Mouse (Mus musculus) neutrophil, adult 5-6 weeks (primary cell): ENCODE data around the gene Rab33b. TPM values are rescaled to one million over a fixed set of nuclear protein-coding genes. Genes with fewer than 3 reads are reported as not detected.

Experiments used
- ATAC-seq: fragments of 151-379, 151-347 bp; 2 replicates; pipeline ENCODE4 v1.8.0; 2017; ENCODE audit warnings: mild to moderate bottlenecking, moderate TSS enrichment; ENCODE audit not compliant: insufficient number of reproducible peaks, poor library complexity, low FRiP score, severe bottlenecking; ENCODE audit errors: extremely low read depth
- total RNA-seq: library from RNA; stranded (forward); fragments of 200-1000 nt; gene quantifications from 2 replicates; pipeline ENCODE4 v1.2.3, GENCODE M21; 2017

Rab33b gene
- total RNA-seq, 1 experiment from 2014 or later: 30.6 TPM

DNA sequence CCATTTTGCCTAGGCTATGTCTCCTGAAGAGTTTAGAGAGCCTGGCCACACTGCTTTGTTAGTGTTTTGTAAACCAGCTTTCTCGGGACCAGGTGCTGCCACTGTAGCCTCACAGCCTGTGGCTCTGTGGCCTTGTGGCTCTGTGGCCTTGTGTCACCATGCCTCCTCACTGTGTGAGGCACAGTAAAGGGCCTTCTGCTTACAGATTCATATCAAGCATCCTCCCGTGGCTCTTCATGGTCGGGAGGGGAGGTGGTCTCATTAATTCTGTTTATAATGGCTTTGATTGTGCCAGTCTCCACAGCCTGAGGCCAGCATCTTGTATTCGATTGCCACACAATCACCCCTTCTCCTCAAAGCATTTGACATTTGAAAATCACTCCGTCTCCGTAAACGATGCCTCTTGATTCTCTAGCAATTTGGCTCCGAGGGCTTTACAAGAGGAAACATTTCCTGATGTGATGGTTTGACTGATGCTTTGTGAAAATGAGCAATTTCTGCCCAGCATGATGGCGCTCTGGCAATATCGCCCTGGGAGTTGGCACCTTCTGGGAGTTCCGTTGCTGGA, 20.7 kb downstream of the Rab33b start:
- ATAC-seq: no peak

DNA sequence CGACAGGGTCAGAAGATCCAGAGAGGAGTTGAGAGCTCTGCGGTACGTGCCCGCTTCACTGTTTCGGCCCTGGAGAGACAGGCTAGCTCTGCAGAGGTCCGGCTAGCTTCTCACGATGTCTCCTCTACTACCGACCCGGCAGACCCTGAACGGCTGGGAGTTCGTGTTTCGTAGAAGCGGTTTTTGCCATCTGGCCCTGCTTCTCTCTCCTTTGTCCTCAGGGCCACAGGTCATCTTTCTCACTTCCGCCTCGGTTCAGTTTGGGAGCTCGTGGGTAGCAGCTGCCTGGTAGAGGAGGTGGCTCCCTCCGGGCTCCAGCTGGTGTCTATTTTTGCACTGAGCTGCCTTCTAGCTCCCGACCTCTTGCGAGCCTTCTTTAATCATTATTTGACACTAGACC, 21.7 kb downstream of the Rab33b start:
- no peak for ATAC-seq

- peak; percentile 69; the same call in 1 of the 2 replicates for ATAC-seq
Observed at GRCm38 (mm10) chr3:51510903-51511302, 27.2 kb downstream of the Rab33b start.

- no peak for ATAC-seq
Observed at GRCm38 (mm10) chr3:51511983-51512382, 28.3 kb downstream of the Rab33b start.

DNA sequence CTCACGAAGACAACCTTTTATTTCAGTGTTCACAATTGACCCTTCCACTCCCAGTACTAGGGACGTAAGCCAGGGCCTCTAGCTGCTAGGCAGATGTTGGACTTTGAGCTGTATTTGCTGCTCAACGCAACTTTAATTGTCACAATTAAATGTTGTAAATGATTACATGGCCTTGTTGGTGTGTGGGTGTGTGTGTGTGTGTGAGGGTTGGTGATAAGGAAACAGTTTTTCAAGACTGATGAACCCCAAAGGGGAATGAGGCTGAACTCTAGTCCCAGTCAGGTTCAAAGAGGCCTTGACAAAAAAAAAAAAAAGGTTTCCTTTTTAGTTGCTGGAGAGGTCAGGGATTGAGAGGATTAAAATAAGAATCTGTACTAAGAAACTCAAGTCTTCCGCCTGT, 33.7 kb downstream of the Rab33b start:
- no peak for ATAC-seq

DNA sequence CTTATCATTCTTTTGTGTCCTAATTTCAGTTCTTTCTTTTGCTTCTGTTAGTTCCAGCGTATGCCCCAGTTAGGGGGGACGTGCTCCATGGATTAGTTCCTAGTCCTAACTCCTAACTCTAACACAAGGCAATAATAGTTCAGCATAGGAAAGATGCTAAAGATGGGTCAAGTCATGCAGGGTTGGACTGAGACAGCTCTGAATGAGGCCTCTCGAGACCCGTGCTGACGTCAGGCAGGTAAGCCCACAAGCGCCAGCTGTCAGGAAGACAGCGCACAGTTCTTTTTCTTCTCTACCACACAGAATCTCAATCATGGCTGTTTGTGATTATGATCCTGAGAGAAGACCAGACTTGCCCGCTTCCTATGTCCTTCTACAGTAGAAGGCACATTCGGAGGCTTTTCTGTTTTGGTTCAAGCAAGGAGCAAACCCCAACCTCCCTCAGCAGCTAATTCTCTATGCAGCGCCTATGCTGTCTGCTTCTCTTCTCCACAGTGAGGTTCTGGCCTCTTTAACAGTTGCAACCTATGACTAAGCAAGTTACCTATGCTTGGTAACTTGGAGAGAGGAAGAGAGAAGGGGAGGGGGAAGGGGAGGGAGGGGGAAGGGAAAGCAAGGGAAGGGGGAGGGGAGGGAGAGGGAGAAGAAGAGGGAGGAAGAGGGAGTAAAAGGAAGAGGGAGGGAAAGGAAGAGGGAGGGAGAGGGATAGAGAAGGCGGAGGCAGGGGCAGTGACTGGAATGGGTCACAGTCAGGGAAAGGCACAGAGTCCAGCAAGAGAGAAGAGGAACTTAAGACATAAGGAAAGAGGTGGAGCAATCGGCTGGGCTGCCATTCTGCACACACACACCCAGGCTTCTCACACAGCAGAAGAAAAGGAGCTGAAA, 34.4 kb downstream of the Rab33b start:
- ATAC-seq: peak; percentile 83

DNA sequence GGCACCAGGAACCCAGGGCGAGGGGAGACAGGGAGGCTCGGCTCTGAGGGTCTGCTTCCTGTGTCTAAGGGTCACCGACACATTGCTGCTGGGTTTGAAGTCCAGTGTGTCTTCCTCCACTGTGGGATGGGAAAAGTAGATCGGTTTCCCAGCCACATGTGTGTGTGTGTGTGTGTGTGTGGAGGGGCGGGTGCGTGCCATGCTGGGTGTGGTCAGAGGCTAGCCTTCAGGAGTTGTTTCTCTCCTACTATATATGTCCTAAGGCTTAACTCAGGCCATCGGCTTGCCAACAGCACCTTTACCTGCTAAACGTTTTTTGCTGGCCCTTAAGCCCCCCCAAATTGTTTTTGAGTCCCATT, 35.0 kb downstream of the Rab33b start:
- no peak for ATAC-seq

DNA sequence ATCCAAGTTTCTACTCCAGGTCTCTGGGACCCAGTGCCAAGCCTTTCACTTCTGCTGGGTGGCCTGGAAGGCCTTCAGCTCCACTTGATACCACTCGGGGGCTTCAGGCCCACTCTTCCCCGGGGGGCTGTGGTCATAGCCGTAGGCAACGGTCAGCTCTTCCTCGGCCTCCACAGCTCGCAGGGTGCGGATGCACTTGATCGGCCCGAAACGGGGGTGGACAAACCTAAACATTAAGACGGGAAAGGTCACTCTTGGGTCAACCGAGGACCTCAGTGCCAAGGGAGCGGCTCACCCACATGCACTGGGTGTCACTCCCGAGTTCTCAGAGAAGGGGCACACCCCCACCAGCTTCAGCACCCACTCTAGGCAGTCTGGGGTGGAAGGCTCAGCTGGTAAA, 37.5 kb downstream of the Rab33b start:
- no peak for ATAC-seq

- ATAC-seq: no peak
Observed at GRCm38 (mm10) chr3:51525186-51525785, 41.6 kb downstream of the Rab33b start.

DNA sequence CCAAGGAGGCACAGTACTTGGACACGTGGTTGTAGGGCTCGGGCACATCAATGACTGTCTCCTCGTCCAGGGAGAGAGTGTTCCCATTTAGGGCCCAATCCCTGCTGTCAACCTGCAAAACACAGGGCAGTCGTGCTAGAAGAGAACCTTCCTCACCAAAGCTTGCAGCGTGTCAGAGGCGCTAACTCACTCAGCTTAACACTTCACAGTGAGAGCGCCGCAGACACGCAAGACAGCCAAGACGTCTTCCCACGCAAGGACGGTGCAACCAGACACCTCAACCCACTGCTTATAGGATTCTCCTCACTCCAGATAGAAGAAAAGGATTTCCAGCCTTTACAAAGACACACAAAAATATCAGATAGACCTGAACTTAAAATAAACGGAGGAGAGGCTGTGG, 43.2 kb downstream of the Rab33b start:
- no peak for ATAC-seq

- ATAC-seq: no peak
Observed at GRCm38 (mm10) chr3:51531473-51532281, 48.0 kb downstream of the Rab33b start.

GRCm38 (mm10) chr3:51532282-51532620, 48.5 kb downstream of the Rab33b start:
- no peak for ATAC-seq

- no peak for ATAC-seq
Observed at GRCm38 (mm10) chr3:51533573-51533972, 49.9 kb downstream of the Rab33b start.

- no peak for ATAC-seq
Observed at GRCm38 (mm10) chr3:51534013-51534412, 50.3 kb downstream of the Rab33b start.

DNA sequence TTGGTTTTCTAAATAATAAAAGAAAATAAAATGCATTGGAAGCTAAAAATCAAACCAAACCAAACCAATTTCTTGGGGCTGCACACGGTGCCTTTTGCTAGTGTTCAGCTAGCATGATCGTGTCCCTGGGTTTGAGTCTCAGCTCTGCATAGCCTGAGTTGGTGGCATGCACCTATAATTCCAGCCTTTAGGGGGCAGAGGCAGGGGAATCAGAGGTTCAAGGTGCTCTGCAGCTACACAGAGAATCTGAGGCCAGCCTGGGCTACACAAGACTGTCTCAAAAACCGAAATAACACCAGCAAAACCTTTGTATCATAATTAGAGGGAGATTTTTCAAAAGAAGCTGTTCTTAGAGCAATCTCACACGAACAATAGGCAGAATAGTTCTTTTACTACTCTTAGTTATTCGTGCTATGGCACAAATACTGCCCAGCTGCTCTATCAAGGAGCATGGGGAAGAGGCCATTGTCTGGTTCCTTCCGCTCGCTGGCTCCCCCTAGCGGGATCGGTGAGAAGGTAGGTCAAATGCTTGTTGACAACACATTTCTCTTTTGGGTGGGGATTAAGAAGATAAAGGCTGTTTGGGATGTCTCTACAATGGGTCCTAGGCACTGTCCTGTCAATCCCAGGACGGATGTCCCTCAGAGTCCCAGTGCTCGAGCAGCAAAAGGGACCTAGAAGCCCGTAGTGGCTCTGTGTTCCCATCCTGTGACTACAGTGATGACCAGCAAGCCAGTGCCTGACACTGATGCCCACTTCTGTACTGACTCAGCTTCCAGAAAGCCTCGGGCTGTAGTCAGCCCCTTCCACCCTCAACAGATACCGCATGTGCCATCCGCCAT, 56.1 kb downstream of the Rab33b start:
- ATAC-seq: peak; percentile 71

DNA sequence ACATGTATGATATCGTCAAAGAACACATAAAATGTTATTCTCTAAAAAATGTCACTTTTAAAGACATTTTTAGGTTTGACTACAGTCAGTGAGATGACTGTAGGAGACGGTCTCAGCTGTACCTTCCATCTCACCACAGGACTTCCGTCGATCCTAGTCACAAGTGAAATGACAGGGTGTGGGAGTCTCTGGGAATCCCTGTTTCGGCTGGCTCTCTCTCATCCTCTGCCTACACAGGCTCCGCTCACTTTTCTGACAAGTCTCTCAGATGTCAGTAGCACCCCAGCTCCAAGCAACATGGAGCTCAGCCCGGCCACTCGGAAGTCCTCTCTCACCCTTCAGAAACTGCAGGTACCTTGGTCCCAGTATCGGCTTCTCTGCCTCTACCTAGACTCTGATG, 56.9 kb downstream of the Rab33b start:
- ATAC-seq: no peak

DNA sequence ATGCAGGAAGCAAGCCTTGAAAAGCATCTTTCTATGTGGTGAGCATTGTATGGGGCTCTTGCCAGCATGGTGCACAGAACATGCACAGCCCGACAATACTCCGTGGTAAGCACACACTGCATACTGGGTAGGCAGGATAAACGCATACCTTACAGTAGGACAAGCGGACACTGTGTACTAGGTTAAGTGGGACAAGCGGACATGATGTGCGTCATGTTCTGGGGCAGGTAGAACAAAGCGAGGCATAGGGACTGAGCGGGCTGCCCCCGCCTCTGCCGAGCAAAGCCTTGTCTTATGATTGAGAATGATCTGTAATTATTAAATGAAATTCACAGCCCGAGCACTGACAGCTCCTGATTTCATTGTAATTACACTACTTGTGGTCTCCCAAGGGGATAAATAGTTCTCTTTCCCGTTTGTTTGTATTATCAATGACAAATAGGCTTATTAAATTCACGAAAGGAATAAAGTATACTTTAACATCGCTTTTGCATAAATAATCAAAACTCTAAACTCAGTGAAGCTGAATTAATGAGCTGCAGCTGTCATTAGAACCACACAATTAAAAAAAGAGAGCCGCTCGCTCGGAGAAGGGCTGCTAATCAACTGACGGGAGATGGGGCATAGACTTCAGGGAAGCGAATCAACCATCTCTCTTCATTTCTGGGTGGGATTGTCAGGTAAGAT, 60.9 kb downstream of the Rab33b start:
- ATAC-seq: no peak
